Mouse (Mus musculus) limb, embryonic 14.5 days (tissue): Measurements from ENCODE around the gene Cdkn1c. TPM values are rescaled to one million over a fixed set of nuclear protein-coding genes. Genes with fewer than 3 reads are reported as not detected.
A peak's percentile ranks its signal among the peaks of the same experiment; 100 is the strongest.

Experiments
- ATAC-seq: fragments of 200-750 bp; cut with Nextera tagmentation; 2 replicates; pipeline ENCODE4 v1.8.0; 2017; ENCODE audit warnings: low read depth, moderate number of reproducible peaks, moderate TSS enrichment; ENCODE audit not compliant: low FRiP score
- DNase-seq: peaks from one replicate; pipeline ENCODE4 v3.0.0-alpha.2; 2015; ENCODE audit warnings: low spot score
- H3K27ac ChIP-seq: fragments of 300-500 bp; sonication (generic); replicated peaks from 2 replicates; pipeline ENCODE4 v1.5.1; 2014; ENCODE audit warnings: low read depth, mild to moderate bottlenecking, low read length, moderate library complexity, mixed read lengths
- H3K27me3 ChIP-seq: fragments of 300-500 bp; sonication (generic); 2 replicates; pipeline ENCODE4 v1.6.1; 2014; ENCODE audit warnings: low read length, mixed read lengths; ENCODE audit not compliant: control insufficient read depth, insufficient read depth
- H3K36me3 ChIP-seq: fragments of 300-500 bp; sonication (generic); 2 replicates; pipeline ENCODE4 v1.6.1; 2014; ENCODE audit warnings: mild to moderate bottlenecking, low read length, moderate library complexity, mixed read lengths; ENCODE audit not compliant: control insufficient read depth, insufficient read depth
- H3K4me1 ChIP-seq: fragments of 300-500 bp; sonication (generic); 2 replicates; pipeline ENCODE4 v1.6.1; 2014; ENCODE audit warnings: antibody characterized with exemption, low read length, mixed read lengths; ENCODE audit not compliant: control insufficient read depth, insufficient read depth
- H3K4me2 ChIP-seq: fragments of 300-500 bp; sonication (generic); replicated peaks from 2 replicates; pipeline ENCODE4 v1.6.1; 2014; ENCODE audit warnings: low read depth, mild to moderate bottlenecking, low read length, moderate library complexity; ENCODE audit not compliant: severe bottlenecking
- H3K4me3 ChIP-seq: fragments of 300-500 bp; sonication (generic); replicated peaks from 2 replicates; pipeline ENCODE4 v1.5.1; 2014; ENCODE audit warnings: low read length
- H3K9ac ChIP-seq: fragments of 300-500 bp; sonication (generic); 2 replicates; pipeline ENCODE4 v1.6.1; 2014; ENCODE audit warnings: mild to moderate bottlenecking, low read depth, low read length, moderate library complexity; ENCODE audit not compliant: severe bottlenecking
- H3K9me3 ChIP-seq: fragments of 300-500 bp; sonication (generic); 2 replicates; pipeline ENCODE4 v1.6.1; 2016; ENCODE audit warnings: low read length; ENCODE audit not compliant: control insufficient read depth
- POLR2A ChIP-seq: fragments of 200-500 bp; IDR thresholded peaks from 2 replicates; pipeline ENCODE4 v1.8.0; 2012; ENCODE audit warnings: inconsistent platforms, mild to moderate bottlenecking, moderate library complexity, borderline replicate concordance; ENCODE audit not compliant: insufficient read depth, insufficient read length; ENCODE audit errors: extremely low read depth
- WGBS: fragments of 180-500 bp; shearing (Covaris S2); extraction: QIAGEN DNeasy Blood & Tissue Kit; methylation state at CpG from one replicate; pipeline ENCODE4 v1.1.7; 2014; 5-methylcytosine and 5-hydroxymethylcytosine counted together
- polyA plus RNA-seq, 2 experiments: library from polyadenylated mRNA; depleted of rRNA in 1 of 2; stranded (reverse) in 1 of 2; unstranded in 1 of 2; fragments of >200 nt; fragmentation: Nextera tagmentation in 1 of 2; extraction: Ambion mirVana in 1 of 2; gene quantifications; 2 replicates each; pipeline versions ENCODE4 v1.2.1 to v1.2.3; 2012 to 2014

The Cdkn1c gene
- polyA plus RNA-seq, 2 experiments: 1,240 to 2,200 TPM

DNA sequence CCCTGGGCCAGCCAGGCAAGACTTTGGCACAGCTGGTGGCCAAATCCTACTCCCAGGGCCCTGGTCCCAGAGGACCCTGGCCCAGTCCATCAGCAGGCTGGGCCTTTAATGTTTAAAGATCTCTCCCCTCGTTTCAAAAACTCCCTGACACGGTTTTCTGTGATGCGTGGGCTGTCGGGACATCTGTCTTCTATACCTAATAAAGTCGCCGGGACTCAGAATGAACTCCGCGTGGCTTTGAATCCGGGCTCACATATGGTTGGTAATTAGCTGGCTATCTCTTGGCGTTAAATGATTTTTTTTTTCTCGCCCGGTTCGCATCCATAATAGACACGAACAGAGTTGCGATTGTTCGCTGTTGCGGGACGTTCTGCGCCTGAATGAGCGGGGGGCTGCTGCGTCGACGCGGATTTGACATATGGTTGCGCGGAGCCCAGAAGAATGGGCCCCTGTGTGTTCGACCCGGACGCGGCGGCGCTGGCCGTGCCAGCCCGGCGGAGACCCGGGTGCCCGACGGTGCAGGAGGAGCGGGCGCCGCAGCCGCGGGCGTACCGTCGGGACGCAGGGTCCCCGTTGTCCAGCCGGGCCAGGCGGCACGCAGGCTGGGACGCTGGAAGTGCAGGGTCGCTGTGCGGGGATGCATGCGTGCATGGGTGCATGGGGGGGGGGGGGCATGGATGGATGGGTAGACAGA, 15.7 kb downstream of the Cdkn1c start:
- H3K9ac ChIP-seq: peak overlapping the region; percentile 58
- DNase-seq (no peak), ATAC-seq (peak; percentile 23; the same call in 1 of the 2 replicates)
- peaks cover 15% of the 10 kb centered on the region for H3K4me1 ChIP-seq
- TF ChIP-seq POLR2A: no peak
- H3K36me3 ChIP-seq: no peaks in the 10 kb centered on the region
- no peaks in the 10 kb centered on the region for H3K9me3 ChIP-seq
- H3K4me2 ChIP-seq: peak overlapping the region; percentile 69
- no peak overlapping the region for H3K27ac ChIP-seq
- H3K27me3 ChIP-seq: peaks cover 18% of the 10 kb centered on the region
- WGBS: 6% methylated on average over 51 of the region's 55 CpGs
- peak overlapping the region; percentile 35 for H3K4me3 ChIP-seq

DNA sequence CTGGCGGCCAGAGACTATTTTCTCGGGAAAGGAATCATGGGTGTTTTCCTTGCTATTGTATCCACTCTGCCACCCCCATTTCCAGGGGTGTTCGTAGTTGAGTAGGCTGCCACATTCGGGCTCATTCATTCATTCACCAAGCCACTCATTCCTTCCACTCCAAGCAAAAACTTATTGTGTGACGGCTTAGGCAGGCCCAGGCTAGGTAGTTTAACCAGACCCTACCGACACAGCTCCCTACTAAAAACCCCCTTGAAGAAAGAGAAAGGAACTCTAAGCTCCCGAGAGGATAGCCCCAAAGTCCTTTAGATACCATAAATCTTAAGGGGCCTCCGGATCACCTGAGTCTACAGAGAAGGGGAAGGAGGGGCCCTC, 16.3 kb downstream of the Cdkn1c start:
- H3K27ac ChIP-seq: no peak overlapping the region
- peaks cover 15% of the 10 kb centered on the region for H3K4me1 ChIP-seq
- TF ChIP-seq POLR2A: no peak
- H3K36me3 ChIP-seq: no peaks in the 10 kb centered on the region
- no peak overlapping the region for H3K9ac ChIP-seq
- no peaks in the 10 kb centered on the region for H3K9me3 ChIP-seq
- no peak for ATAC-seq
- DNase-seq: no peak
- H3K27me3 ChIP-seq: peaks cover 18% of the 10 kb centered on the region
- H3K4me3 ChIP-seq: no peak overlapping the region
- 40% methylated on average over 8 of the region's 8 CpGs for WGBS
- H3K4me2 ChIP-seq: peak overlapping the region; percentile 69; the same call in 1 of the 2 replicates

- Histone ChIP-seq H3K4me2 (no peak overlapping the region; the same call in 1 of the 2 replicates), H3K4me3 (no peak overlapping the region)
Observed at GRCm38 (mm10) chr7:143438965-143439364, 21.9 kb downstream of the Cdkn1c start.

GRCm38 (mm10) chr7:143437894-143438581, 22.8 kb downstream of the Cdkn1c start:
- no peak for TF ChIP-seq POLR2A
- H3K36me3 ChIP-seq: no peaks in the 10 kb centered on the region
- H3K4me3 ChIP-seq: peak overlapping the region; percentile 48
- H3K9ac ChIP-seq: peak overlapping the region; percentile 90
- H3K27me3 ChIP-seq: no peaks in the 10 kb centered on the region; the same call in 1 of the 2 replicates
- H3K27ac ChIP-seq: peak overlapping the region; percentile 74
- peak overlapping the region; percentile 96 for H3K4me2 ChIP-seq
- no peaks in the 10 kb centered on the region for H3K9me3 ChIP-seq
- DNase-seq (no peak), ATAC-seq (peak; percentile 58; the same call in 1 of the 2 replicates)
- WGBS: 5% methylated on average over 52 of the region's 63 CpGs
- peaks cover 9% of the 10 kb centered on the region for H3K4me1 ChIP-seq

More at GRCm38 (mm10) chr7:143438965-143439364, 21.9 kb downstream of the Cdkn1c start:
- Histone ChIP-seq H3K4me1 (peaks cover 9% of the 10 kb centered on the region), H3K9ac (no peak overlapping the region), H3K27ac (no peak overlapping the region), H3K27me3 (no peaks in the 10 kb centered on the region; the same call in 1 of the 2 replicates), H3K9me3 (no peaks in the 10 kb centered on the region), H3K36me3 (no peaks in the 10 kb centered on the region)
- ATAC-seq (no peak), DNase-seq (no peak)
- TF ChIP-seq POLR2A: no peak
- 70% methylated on average over 1 of the region's 1 CpGs for WGBS

GRCm38 (mm10) chr7:143437231-143437893, 23.5 kb downstream of the Cdkn1c start:
- no peaks in the 10 kb centered on the region for H3K36me3 ChIP-seq
- H3K4me3 ChIP-seq: peak overlapping the region; percentile 48
- DNase-seq: no peak
- H3K9me3 ChIP-seq: no peaks in the 10 kb centered on the region
- WGBS: 22% methylated on average over 15 of the region's 18 CpGs
- H3K27ac ChIP-seq: peak overlapping the region; percentile 74; the same call in 1 of the 2 replicates
- ATAC-seq: peak; percentile 35; the same call in 1 of the 2 replicates
- H3K4me1 ChIP-seq: peaks cover 9% of the 10 kb centered on the region
- H3K9ac ChIP-seq: peak overlapping the region; percentile 90
- no peaks in the 10 kb centered on the region for H3K27me3 ChIP-seq
- peak overlapping the region; percentile 96 for H3K4me2 ChIP-seq
- no peak for TF ChIP-seq POLR2A
